Mouse (Mus musculus) layer of hippocampus, adult 18-20 months (tissue): ENCODE results near the gene Vwa3a. TPM values are rescaled to one million over a fixed set of nuclear protein-coding genes. Genes with fewer than 3 reads are reported as not detected.

Experiments
- DNase-seq, 2 experiments: peaks; one replicate each; pipeline ENCODE4 v3.0.0; 2022; ENCODE audit warnings: low spot score in 2 of 2
- total RNA-seq, 2 experiments: library from RNA; stranded (reverse); gene quantifications; 2 replicates each; pipeline ENCODE4 v1.2.3; 2021

The Vwa3a gene
- total RNA-seq, 2 experiments from 2014 or later, result 15.9 to 16.5 TPM

DNA sequence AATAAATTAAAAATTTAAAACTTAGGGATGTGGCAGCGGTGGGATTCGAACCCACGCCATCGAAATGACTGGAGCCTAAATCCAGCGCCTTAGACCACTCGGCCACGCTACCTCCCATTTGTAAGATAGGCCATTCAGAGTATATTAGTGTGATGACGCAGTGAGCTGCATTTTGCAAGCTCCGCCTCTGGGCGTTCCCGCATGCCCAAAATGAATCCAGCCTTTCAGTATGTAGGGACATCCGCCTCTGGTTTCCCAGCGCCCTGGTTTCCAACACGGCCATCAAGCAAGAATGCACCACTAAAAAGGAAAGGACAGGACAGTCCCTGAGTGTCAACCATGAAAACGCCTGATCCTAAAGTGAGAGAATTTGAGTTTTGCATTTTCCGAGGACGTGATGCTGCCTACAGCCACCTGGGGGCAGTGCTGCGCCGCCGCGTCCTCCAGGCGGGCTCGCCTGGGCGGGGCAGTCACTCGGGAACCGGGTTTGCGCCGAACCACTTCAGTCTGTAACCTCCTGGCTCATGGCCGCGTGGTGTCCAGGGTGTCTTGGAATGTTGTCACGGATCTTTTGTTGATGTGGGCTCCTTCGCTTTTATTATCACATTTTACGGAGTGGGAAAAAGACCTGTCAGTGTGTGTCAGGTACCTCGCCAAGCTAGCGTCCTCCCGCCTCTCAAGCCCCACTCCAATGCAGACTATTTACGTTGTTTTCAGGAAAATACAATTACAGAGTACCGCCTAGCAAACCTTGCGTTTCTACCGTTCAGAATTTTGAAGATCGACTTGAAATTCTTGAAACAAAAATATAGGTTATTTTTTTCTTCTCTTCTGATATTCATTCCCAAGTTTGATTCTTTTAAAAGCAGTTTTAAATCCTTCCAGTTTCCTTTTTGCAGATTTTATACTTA lies 96.6 kb downstream of the Vwa3a start:
- peak; percentile 95 to 99 for DNase-seq

DNA sequence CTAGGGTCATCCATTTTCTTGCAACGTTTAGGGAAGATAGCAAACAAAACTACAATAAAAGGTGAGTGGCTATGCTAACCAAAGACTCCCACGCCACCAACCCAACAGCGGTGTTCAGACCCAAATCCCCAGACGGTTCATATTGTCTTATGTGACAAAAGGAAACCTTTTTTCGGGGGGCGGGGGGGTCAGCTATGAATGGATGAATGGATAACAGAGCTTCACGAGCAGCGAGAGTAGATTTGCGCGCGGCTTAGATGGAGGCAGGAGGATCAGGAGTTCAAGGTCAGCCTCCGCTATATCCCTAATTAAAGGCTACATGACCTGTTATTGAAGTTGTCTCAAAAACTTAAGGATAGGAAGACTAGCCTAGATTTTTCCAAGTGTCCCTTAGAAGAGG lies 97.2 kb downstream of the Vwa3a start:
- DNase-seq, result no peak

DNA sequence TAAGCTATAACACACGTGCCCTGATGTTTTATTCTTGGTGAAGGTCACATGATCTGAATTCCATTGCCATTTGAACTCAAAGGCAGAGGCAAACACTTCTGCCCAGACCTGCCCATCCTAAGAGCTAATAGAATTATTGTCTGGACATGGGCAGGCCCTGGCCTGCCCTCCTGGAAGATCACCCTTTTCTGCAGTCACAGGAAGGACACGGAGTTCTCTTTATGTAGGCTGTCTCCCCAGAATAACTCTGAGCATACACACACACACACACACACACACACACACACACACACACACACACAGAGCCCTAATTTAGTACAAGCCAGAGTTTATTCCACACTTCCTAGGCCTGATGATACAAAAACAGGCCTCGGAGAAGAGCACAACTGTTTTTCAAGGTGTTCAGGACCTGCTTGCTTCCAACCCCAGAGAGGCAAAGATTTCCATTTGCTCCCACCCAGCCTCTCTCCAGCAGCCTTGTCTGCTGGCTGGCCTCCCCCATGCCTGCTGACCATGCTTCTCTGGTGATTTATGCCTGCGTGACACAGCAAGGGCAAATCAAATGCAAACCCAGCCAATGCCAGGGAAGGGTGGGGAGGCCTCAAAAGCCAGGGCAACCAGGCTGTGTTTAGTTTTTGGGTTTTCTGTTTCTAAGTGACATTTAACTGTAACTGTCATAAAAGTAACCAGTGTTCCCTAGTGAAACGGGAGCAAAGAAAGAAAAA lies 99.5 kb downstream of the Vwa3a start:
- DNase-seq, result no peak

DNA sequence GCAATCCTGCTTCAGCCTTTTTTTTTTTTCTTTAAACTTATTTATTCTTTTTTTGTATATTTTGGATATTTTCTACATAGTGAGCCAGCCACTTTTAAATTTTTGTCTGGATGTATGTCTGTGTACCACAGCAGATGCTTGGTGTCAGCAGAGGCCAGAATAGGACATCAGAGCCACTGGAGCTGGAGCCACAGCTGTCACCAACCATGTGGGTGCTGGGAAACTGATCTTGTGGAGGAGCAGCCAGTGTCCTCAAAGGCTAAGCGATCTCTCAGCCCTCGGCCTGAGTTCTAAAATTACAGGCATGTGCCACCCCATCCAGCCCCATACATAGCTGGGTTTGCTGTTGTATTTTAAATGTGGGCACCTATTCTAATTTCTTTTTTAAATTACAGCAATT lies 100.7 kb downstream of the Vwa3a start:
- DNase-seq, result no peak

DNA sequence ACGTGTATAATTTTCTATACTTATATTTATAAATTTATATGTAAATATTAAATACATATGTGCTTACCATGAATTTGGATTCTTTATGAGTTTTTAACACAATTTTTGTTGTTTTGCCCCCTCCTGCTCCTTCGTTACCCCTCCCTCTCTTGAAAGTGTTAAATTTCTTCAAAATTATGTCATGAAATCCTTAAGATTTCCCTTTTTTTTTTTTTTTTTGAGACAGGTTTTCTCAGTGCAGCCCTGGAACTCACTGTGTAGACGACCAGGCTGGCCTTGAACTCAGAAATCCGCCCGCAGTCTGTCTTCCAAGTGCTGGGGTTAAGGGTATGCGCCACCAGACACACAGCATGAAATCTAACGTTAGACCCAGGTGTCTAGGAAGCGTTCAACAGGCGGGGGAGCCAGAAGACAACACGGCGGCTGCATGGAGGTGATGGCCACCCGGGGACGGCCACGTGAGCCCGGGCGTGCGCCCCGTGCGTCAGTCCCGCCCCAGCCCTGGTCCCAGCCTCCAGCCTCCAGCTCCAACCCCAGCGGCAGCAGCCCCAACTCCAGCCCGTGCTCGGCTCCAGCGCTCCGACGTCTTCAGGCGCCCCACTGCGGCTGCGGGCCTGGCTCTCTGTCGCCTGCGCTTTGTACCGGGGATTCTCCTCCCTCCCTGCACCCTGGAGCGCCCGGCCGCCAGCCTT lies 103.4 kb downstream of the Vwa3a start, which contains the start of gene Eef2k:
Gene Eef2k (plus strand): TSS at position 487 of the 692 bp plus-strand sequence.
- peak; percentile 77 to 85 for DNase-seq

DNA sequence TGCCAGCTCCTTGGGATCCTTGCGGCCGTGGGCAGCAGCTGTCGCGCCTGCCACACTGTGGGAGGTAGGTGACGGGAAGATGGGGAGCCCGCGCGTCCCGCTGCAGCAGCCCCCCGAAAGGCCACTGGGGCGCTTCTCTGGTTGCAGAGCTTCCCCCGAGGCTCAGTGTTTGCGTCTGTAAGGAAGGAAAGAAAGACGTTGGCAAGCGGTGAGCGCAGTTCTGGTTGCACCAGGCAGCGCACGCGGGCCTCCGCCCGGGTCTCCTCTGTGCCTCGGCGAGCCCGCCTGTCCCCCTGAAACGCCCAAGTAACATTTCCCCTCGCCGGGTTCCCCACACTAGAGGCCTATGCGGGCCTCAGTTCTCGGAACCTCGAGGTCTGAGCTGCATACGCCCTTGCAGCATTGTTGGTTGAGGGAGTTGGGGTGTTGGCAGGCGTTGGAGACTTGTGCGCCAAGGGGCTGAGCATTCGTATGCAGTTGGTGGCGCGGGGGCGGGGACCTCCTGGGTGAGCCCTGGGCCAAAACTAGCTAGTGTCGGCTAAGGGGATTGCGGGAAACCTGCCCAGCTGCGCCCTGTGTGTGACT lies 104.0 kb downstream of the Vwa3a start:
- peak; percentile 85 to 94 for DNase-seq

DNA sequence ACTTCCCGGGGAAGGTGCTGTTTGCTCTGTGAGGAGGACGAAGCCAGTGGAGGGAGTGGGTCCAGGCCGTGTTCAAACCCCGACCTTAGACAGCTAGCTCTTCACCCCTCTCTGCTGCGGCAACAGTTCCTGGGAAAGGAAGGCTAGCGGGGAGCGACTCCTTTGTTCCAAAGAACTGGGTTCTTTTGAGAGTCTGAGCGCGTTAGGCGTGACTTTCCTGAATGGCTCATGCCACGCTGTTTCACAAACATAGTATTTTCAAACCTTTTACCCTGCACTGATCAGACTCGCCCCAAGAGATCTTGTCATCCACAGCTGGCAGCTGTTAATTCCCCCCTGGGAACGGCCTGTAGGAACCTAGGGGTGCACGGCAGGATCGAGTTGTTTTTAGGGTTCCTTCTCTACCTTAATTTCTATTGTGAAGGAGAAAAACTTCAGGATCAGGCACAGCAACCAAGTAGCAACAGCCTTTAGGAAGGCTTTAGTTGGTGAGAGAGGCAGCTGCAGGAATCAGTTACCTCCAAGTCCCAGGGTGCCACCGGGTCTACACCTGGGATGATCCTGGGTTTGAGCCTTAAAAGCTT lies 104.8 kb downstream of the Vwa3a start:
- no peak for DNase-seq

DNA sequence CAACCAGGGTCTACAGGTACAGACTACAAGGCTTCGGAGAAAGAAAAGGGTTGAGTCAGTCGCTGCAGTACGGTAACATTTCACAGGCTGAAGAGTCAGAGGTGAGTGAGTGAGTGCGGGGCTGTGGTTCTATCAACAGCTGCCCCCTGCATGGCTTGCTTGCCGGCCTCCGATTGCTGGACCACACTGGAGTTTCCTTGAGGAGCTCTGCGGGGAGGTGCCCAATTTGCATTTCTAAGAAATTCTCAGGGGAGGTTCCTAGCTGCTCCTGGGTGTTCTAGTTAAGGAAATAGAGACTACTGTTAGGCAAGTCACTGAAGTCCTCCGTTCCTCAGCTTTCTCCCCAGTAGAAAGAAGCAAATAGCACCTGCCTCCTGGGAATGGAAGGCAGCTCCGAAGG lies 105.6 kb downstream of the Vwa3a start:
- DNase-seq, result no peak

DNA sequence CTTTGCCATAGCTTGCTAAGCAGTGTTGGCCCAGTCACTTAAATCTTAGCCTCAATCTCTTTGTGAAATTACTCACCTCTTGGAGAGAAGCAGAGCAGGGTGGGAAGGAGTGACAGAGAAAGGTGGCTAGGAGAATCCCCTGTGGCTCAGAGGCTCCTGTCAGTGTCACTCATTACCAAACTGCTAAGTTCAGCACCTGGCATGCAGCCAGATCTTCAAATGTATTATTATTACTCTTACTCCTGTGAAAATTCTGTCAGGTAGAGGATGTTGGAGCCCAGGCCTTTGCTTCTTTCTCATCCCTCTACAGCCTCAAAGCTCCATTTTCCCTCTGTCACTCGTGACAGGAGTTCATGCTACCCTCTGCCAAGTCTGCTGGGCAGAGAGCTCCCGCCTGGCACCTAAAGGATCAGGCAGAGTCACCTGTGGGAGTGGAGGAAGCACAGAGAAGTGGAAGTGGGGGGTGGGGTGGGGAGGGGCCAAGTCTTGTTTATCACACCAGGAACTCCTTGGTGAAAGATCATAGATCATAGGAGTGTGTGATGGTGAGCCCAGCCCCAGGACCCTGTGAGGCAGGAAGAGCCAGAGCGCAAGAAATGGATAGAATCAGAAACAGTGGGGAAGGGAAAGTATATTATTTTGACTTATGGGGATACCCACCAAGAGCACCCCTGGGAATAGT lies 109.9 kb downstream of the Vwa3a start:
- DNase-seq, result no peak

DNA sequence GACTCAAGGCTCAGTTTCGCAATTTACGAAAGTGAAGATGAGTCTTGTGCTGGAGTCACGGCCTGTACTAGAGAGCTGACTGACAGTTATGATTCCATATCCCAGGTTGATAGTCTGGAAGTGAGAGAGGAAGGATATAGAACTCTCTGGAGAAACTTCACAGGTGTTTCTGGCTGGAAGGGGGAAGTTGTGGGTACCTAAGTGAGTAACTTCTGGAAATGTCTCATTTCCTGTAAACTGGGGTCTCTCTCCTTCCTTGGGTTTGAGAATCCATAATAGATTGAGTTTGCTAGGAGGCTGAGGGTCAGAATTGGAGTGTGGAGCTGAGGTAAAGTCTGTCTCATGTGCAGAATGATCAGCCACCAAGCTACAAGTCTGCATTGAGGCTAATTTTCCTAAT lies 111.0 kb downstream of the Vwa3a start:
- no peak for DNase-seq

Other genes starting within 250 kb of the Vwa3a start
- gene Uqcrc2, start 104.1 kb upstream of the Vwa3a start, total RNA-seq, result 100 to 1,000 TPM; 243 to 245 TPM
- gene Pdzd9, start 69.0 kb upstream of the Vwa3a start, total RNA-seq, result under 1 TPM in 1 of 2 experiments, not detected in 1; 0.25 TPM
- 10 to 100 TPM; 77.0 to 92.3 TPM for gene Mosmo, start 61.7 kb upstream of the Vwa3a start, total RNA-seq
- under 1 TPM in 1 of 2 experiments, not detected in 1; 0.32 TPM for gene Gm5737, start 73.0 kb downstream of the Vwa3a start, total RNA-seq
- 10 to 100 TPM; 25.2 to 29.2 TPM for gene Eef2k, start 103.5 kb downstream of the Vwa3a start, total RNA-seq
- gene Polr3e, start 178.4 kb downstream of the Vwa3a start, total RNA-seq, result 10 to 100 TPM; 24.3 to 28.0 TPM
- gene Cdr2, start 243.0 kb downstream of the Vwa3a start, total RNA-seq, result 1 to 10 TPM; 4.4 to 4.8 TPM
- 1 to 10 TPM; 1.5 to 2.7 TPM for gene Mfsd13b, start 243.2 kb downstream of the Vwa3a start, total RNA-seq